Mouse (Mus musculus) megakaryocyte, embryonic 14.5 days (primary cell): Measurements from ENCODE around the gene Itgb5.

ENCODE experiments used
- FLI1 ChIP-seq: IDR thresholded peaks from 2 replicates; pipeline ENCODE4 v1.6.1; 2012; ENCODE audit warnings: low read length, inconsistent platforms, mixed read lengths
- GATA1 ChIP-seq: IDR thresholded peaks from 3 replicates; pipeline ENCODE4 v1.6.1; 2012; ENCODE audit warnings: mixed read lengths, low read length, inconsistent platforms, borderline replicate concordance

- TF ChIP-seq GATA1 (no peak), FLI1 (no peak)
These were observed 63.1 kb downstream of the Itgb5 start for GRCm38 (mm10) chr16:33892539-33892938.
